11 mouse cellular contexts compared by ENCODE assay signal in the genomic region with DNA sequence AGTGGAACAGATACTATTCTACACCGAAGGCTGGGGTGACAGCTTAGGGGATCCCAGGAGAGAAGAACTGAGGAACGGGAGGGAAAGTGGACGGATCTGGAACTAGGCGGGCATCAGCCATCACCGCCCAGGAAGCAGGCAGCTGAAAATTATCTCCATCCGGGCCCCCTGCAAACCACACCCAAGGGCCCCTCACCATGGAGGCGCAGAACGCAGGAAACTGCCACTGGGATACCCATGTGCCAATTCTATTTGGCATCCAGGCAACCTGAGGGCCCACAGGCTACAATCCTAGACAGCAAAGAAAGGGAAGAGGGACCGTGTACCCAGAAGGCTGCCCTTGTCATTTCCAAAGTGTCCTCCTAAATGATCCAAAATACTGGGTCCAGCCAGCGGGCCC. TPM values are rescaled to one million over a fixed set of nuclear protein-coding genes. Genes with fewer than 3 reads are reported as not detected.
DNase-seq lines count a peak whose midpoint lies in the region; ATAC-seq and TF ChIP-seq lines count a peak whose summit lies in the region.
"Had no signal": no experiment of that assay in that cellular context is flagged by ENCODE, and none has a peak within 500 bp of the region (broad histone marks: within the 10 kb centered on the region; RNA-seq: fewer than 3 reads in every experiment).

No protein-coding gene starts in this region.

- H3K27ac ChIP-seq in kidney, postnatal 0 days, result peak overlapping the region; percentile 54; the same call in 1 of the 2 replicates
- H3K27ac ChIP-seq in hindbrain, embryonic 15.5 days (replicated peaks), result peak overlapping the region; percentile 45; the same call in 1 of the 2 replicates
- no peak overlapping the region for H3K27ac ChIP-seq in midbrain, embryonic 11.5 days (ENCODE audit: low read depth, low read length)

- 87% methylated on average over 10 of the region's 10 CpGs for WGBS in kidney, postnatal 0 days
- WGBS in hindbrain, embryonic 15.5 days, result 88% methylated on average over 10 of the region's 10 CpGs
- WGBS in midbrain, embryonic 11.5 days, result 90% methylated on average over 10 of the region's 10 CpGs

- no peak for TF ChIP-seq CTCF in kidney, postnatal 0 days (IDR thresholded peaks at IDR 0.05; ENCODE audit: low read depth)

- no peak overlapping the region for H3K4me3 ChIP-seq in kidney, postnatal 0 days (replicated peaks; ENCODE audit: low read depth, low read length)
- no peak overlapping the region for H3K4me3 ChIP-seq in hindbrain, embryonic 15.5 days
- H3K4me3 ChIP-seq in midbrain, embryonic 11.5 days (ENCODE audit: low read depth, low read length), result no peak overlapping the region

- H3K4me2 ChIP-seq in kidney, postnatal 0 days (ENCODE audit: low read length), result peak overlapping the region; percentile 41; the same call in 1 of the 2 replicates
- H3K4me2 ChIP-seq in hindbrain, embryonic 15.5 days, result peak overlapping the region; percentile 44; the same call in 1 of the 2 replicates
- H3K4me2 ChIP-seq in midbrain, embryonic 11.5 days, result peak overlapping the region; percentile 36

- intact Hi-C loops in left cerebral cortex, postnatal 25 days (cut with DNase I), result no loop called here

- H3K9me3 ChIP-seq in kidney, postnatal 0 days (replicated peaks; ENCODE audit: low read length), result no peaks in the 10 kb centered on the region
- H3K9me3 ChIP-seq in hindbrain, embryonic 15.5 days, result no peaks in the 10 kb centered on the region
- no peaks in the 10 kb centered on the region for H3K9me3 ChIP-seq in midbrain, embryonic 11.5 days (ENCODE audit: control insufficient read depth, low read length)

- no peak for ATAC-seq in kidney, postnatal 0 days (replicated peaks; ENCODE audit: low FRiP score, low read depth)
- no peak for ATAC-seq in hindbrain, embryonic 15.5 days (ENCODE audit: low FRiP score, low read depth)
- ATAC-seq in midbrain, embryonic 11.5 days (ENCODE audit: low FRiP score), result no peak

- H3K27me3 ChIP-seq in kidney, postnatal 0 days (ENCODE audit: insufficient read depth, low read length), result no peaks in the 10 kb centered on the region
- H3K27me3 ChIP-seq in hindbrain, embryonic 15.5 days, result no peaks in the 10 kb centered on the region
- no peaks in the 10 kb centered on the region for H3K27me3 ChIP-seq in midbrain, embryonic 11.5 days (ENCODE audit: control insufficient read depth, insufficient read depth, low read length)

- H3K9ac ChIP-seq in kidney, postnatal 0 days (ENCODE audit: low read depth, low read length), result peak overlapping the region; percentile 52; the same call in 1 of the 2 replicates
- 0 out of 2 replicates have a peak overlapping the region, but pooled peaks have one; percentile 11 for H3K9ac ChIP-seq in hindbrain, embryonic 15.5 days
- no peak overlapping the region; the same call in 1 of the 2 replicates for H3K9ac ChIP-seq in midbrain, embryonic 11.5 days (ENCODE audit: low read length)

- peaks cover 19% of the 10 kb centered on the region for H3K4me1 ChIP-seq in kidney, postnatal 0 days (replicated peaks; ENCODE audit: insufficient read depth, low read length)
- H3K4me1 ChIP-seq in hindbrain, embryonic 15.5 days (replicated peaks), result peaks cover 57% of the 10 kb centered on the region
- H3K4me1 ChIP-seq in midbrain, embryonic 11.5 days (ENCODE audit: control insufficient read depth, insufficient read depth, low read length), result peaks cover 24% of the 10 kb centered on the region

- DNase-seq in kidney, postnatal 0 days (ENCODE audit: low spot score), result no peak
- no peak for DNase-seq in kidney, postnatal 4 days
- peak; percentile 49 for DNase-seq in c-Kit-positive CD71-positive TER-119-positive erythroid progenitor cells, embryonic 14.5 days (ENCODE audit: low spot score)
- DNase-seq in midbrain, embryonic 11.5 days (ENCODE audit: low spot score, missing footprints), result no peak
- no peak for DNase-seq in left cerebral cortex, postnatal 25 days (ENCODE audit: low spot score in 2 of 2)
- DNase-seq in frontal cortex, postnatal 25 days (ENCODE audit: low spot score in 2 of 2), result no peak
- no peak for DNase-seq in left cerebral cortex, adult 8-10 months (ENCODE audit: low spot score in 2 of 2)
- DNase-seq: cerebellum, adult 11 months had no signal

- H3K36me3 ChIP-seq in kidney, postnatal 0 days (ENCODE audit: insufficient read depth, low read length), result peaks cover 5% of the 10 kb centered on the region; the same call in 1 of the 2 replicates
- H3K36me3 ChIP-seq in hindbrain, embryonic 15.5 days, result peaks cover 7% of the 10 kb centered on the region; the same call in 1 of the 2 replicates
- 0 out of 2 replicates have a peak, but pooled peaks cover 2% of the 10 kb centered on the region for H3K36me3 ChIP-seq in midbrain, embryonic 11.5 days (ENCODE audit: control insufficient read depth, insufficient read depth, low read length)

RNA-seq across cellular contexts. Expression of a gene that starts 6.7 kb away (rescaled TPM):
- polyA plus RNA-seq in kidney, postnatal 0 days (2015; fragmentation: Nextera tagmentation; extraction: Ambion mirVana), result 8.1 and 8.8 TPM in 2 replicates
- 6.3 and 6.7 TPM in 2 replicates for polyA plus RNA-seq in hindbrain, embryonic 15.5 days (2015; fragmentation: Nextera tagmentation; extraction: Ambion mirVana)
- polyA plus RNA-seq in midbrain, embryonic 11.5 days (2014; fragmentation: Nextera tagmentation; extraction: Ambion mirVana), result 3.1 and 3.2 TPM in 2 replicates
- total RNA-seq in left cerebral cortex, postnatal 25 days (2021), result 10 to 100 TPM; 51.8 to 55.3 TPM
- total RNA-seq in left cerebral cortex, adult 8-10 months (2022), result 10 to 100 TPM; 53.0 to 65.9 (median 61.2) TPM

RNA-seq across cellular contexts. Expression of a gene that starts 9.1 kb away (rescaled TPM):
- polyA plus RNA-seq in kidney, postnatal 0 days (2015; fragmentation: Nextera tagmentation; extraction: Ambion mirVana), result 16.8 and 17.3 TPM in 2 replicates
- 30.0 and 33.7 TPM in 2 replicates for polyA plus RNA-seq in hindbrain, embryonic 15.5 days (2015; fragmentation: Nextera tagmentation; extraction: Ambion mirVana)
- polyA plus RNA-seq in midbrain, embryonic 11.5 days (2014; fragmentation: Nextera tagmentation; extraction: Ambion mirVana), result 21.6 and 23.5 TPM in 2 replicates
- total RNA-seq in left cerebral cortex, postnatal 25 days (2021), result 10 to 100 TPM; 44.8 to 45.7 TPM
- total RNA-seq in left cerebral cortex, adult 8-10 months (2022), result 10 to 100 TPM; 40.7 to 46.6 (median 44.7) TPM

RNA-seq across cellular contexts. Expression of a gene that starts 19.7 kb away (rescaled TPM):
- polyA plus RNA-seq in kidney, postnatal 0 days (2015; fragmentation: Nextera tagmentation; extraction: Ambion mirVana), result 104 and 121 TPM in 2 replicates
- polyA plus RNA-seq in hindbrain, embryonic 15.5 days (2015; fragmentation: Nextera tagmentation; extraction: Ambion mirVana), result 134 and 159 TPM in 2 replicates
- 90.8 and 109 TPM in 2 replicates for polyA plus RNA-seq in midbrain, embryonic 11.5 days (2014; fragmentation: Nextera tagmentation; extraction: Ambion mirVana)
- total RNA-seq in left cerebral cortex, postnatal 25 days (2021), result 100 to 1,000 TPM; 206 to 216 TPM
- total RNA-seq in left cerebral cortex, adult 8-10 months (2022), result 100 to 1,000 TPM; 157 to 168 (median 166) TPM

RNA-seq across cellular contexts. Expression of a gene that starts 31.5 kb away (rescaled TPM):
- 0.09 and 0.16 TPM in 2 replicates for polyA plus RNA-seq in kidney, postnatal 0 days (2015; fragmentation: Nextera tagmentation; extraction: Ambion mirVana)
- 1.2 and 1.5 TPM in 2 replicates for polyA plus RNA-seq in hindbrain, embryonic 15.5 days (2015; fragmentation: Nextera tagmentation; extraction: Ambion mirVana)
- polyA plus RNA-seq in midbrain, embryonic 11.5 days (2014; fragmentation: Nextera tagmentation; extraction: Ambion mirVana), result 0.81 and 1.2 TPM in 2 replicates
- total RNA-seq in left cerebral cortex, postnatal 25 days (2021), result under 1 TPM; 0.14 to 0.16 TPM
- total RNA-seq in left cerebral cortex, adult 8-10 months (2022), result under 1 TPM in 3 of 4 experiments, not detected in 1; 0.08 to 0.21 (median 0.18) TPM
- total RNA-seq: heart, postnatal 25 days; megakaryocyte progenitor cell, adult 5-6 weeks had no signal

RNA-seq across cellular contexts. Expression of a gene that starts 32.3 kb away (rescaled TPM):
- polyA plus RNA-seq in kidney, postnatal 0 days (2015; fragmentation: Nextera tagmentation; extraction: Ambion mirVana), result 80.7 and 87.2 TPM in 2 replicates
- 64.2 and 71.6 TPM in 2 replicates for polyA plus RNA-seq in hindbrain, embryonic 15.5 days (2015; fragmentation: Nextera tagmentation; extraction: Ambion mirVana)
- 60.2 and 62.3 TPM in 2 replicates for polyA plus RNA-seq in midbrain, embryonic 11.5 days (2014; fragmentation: Nextera tagmentation; extraction: Ambion mirVana)
- 10 to 100 TPM; 40.8 to 42.2 TPM for total RNA-seq in left cerebral cortex, postnatal 25 days (2021)
- total RNA-seq in left cerebral cortex, adult 8-10 months (2022), result 10 to 100 TPM; 38.8 to 46.5 (median 43.1) TPM
